Comparison of ENCODE assay signal across 11 mouse cellular contexts in the genomic region with DNA sequence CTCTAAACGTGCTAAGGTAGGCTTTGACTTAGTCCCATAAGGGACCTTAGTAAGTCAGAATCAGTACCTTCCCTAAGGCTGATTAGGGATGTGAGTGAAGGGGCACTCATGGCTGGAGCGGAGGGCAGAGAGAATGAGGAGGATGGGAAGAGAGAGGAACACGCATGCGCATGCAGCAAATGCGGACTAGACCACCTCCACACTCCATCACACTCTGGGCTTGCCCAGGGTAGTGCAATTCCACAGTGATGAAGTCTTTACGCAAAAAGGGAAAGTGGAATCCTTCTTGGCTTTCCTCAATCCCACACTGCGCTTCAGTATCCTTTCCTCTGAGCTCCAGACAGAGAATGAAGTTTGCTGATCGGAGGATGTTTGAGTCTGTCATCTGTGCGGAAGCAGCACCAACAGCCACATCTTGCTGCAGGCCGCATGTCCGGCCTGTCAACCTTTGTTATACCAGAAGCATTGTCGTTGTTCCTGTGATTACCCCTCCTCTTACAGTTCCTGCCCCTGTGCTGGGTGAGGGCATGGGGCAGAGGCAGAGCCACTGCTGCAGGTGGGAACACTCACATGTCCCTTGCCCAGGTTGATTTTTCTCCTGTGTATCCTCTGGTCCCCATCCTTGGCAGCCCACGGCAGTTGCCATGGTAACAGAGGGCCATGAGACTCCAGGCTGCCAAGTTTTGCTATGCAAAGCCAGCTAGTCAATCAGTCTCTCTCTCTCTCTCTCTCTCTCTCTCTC. TPM values are rescaled to one million over a fixed set of nuclear protein-coding genes. Genes with fewer than 3 reads are reported as not detected.
DNase-seq lines count a peak whose midpoint lies in the region; ATAC-seq and TF ChIP-seq lines count a peak whose summit lies in the region.
"Had no signal": no experiment of that assay in that cellular context is flagged by ENCODE, and none has a peak within 500 bp of the region (broad histone marks: within the 10 kb centered on the region; RNA-seq: fewer than 3 reads in every experiment).

No protein-coding gene starts in this region.

- TF ChIP-seq CTCF in liver, postnatal 0 days (IDR thresholded peaks at IDR 0.05; ENCODE audit: low read depth): no peak

- TF ChIP-seq EP300 in liver, postnatal 0 days (IDR thresholded peaks at IDR 0.05; ENCODE audit: low read depth): no peak

- 47% methylated on average over 13 of the region's 13 CpGs for WGBS in hindbrain, embryonic 16.5 days
- WGBS in midbrain, embryonic 15.5 days: 55% methylated on average over 13 of the region's 13 CpGs
- 81% methylated on average over 13 of the region's 13 CpGs for WGBS in liver, postnatal 0 days (ENCODE audit: insufficient replicate concordance)

- DNase-seq in R1 (ENCODE audit: low read depth, low spot score): peak; percentile 44
- DNase-seq in cerebellum, postnatal 10 days: peak; percentile 95
- no peak for DNase-seq in ovary, postnatal 10 days (ENCODE audit: low spot score)
- no peak for DNase-seq in liver, postnatal 0 days
- no peak for DNase-seq in adrenal gland, postnatal 10 days
- no peak for DNase-seq in gastrocnemius, adult 18-20 months (ENCODE audit: low spot score)

- H3K9ac ChIP-seq in hindbrain, embryonic 16.5 days (ENCODE audit: low read depth, low read length): peak overlapping the region; percentile 42
- peak overlapping the region; percentile 19; the same call in 1 of the 2 replicates for H3K9ac ChIP-seq in midbrain, embryonic 15.5 days
- no peak overlapping the region for H3K9ac ChIP-seq in liver, postnatal 0 days (replicated peaks)
- H3K9ac ChIP-seq: embryonic facial prominence, embryonic 12.5 days had no signal

- H3K4me3 ChIP-seq in hindbrain, embryonic 16.5 days (ENCODE audit: low read length): no peak overlapping the region
- 0 out of 2 replicates have a peak overlapping the region, but pooled peaks have one; percentile 2 for H3K4me3 ChIP-seq in midbrain, embryonic 15.5 days
- no peak overlapping the region for H3K4me3 ChIP-seq in liver, postnatal 0 days (ENCODE audit: low read depth, low read length)
- H3K4me3 ChIP-seq: embryonic facial prominence, embryonic 12.5 days had no signal

- H3K36me3 ChIP-seq in hindbrain, embryonic 16.5 days (ENCODE audit: control insufficient read depth, insufficient read depth, low read length): peaks cover 2% of the 10 kb centered on the region; the same call in 1 of the 2 replicates
- H3K36me3 ChIP-seq in midbrain, embryonic 15.5 days (replicated peaks): no peaks in the 10 kb centered on the region; the same call in 1 of the 2 replicates
- H3K36me3 ChIP-seq in liver, postnatal 0 days (replicated peaks; ENCODE audit: insufficient read depth, low read length): peaks cover 4% of the 10 kb centered on the region
- H3K36me3 ChIP-seq: embryonic facial prominence, embryonic 12.5 days had no signal

- H3K9me3 ChIP-seq in hindbrain, embryonic 16.5 days (ENCODE audit: control insufficient read depth, low read length): no peaks in the 10 kb centered on the region
- H3K9me3 ChIP-seq in midbrain, embryonic 15.5 days: no peaks in the 10 kb centered on the region
- H3K9me3 ChIP-seq in liver, postnatal 0 days (ENCODE audit: low read length): no peaks in the 10 kb centered on the region
- H3K9me3 ChIP-seq: embryonic facial prominence, embryonic 12.5 days; G1E had no signal

- ATAC-seq in hindbrain, embryonic 16.5 days: peak; percentile 89
- ATAC-seq in midbrain, embryonic 15.5 days (replicated peaks): peak; percentile 90
- no peak for ATAC-seq in liver, postnatal 0 days

- peak overlapping the region; percentile 43 for H3K4me2 ChIP-seq in hindbrain, embryonic 16.5 days (ENCODE audit: low read length)
- peak overlapping the region; percentile 35 for H3K4me2 ChIP-seq in midbrain, embryonic 15.5 days
- H3K4me2 ChIP-seq in liver, postnatal 0 days (ENCODE audit: low read depth, low read length): no peak overlapping the region
- H3K4me2 ChIP-seq: embryonic facial prominence, embryonic 12.5 days had no signal

- H3K4me1 ChIP-seq in hindbrain, embryonic 16.5 days (ENCODE audit: control insufficient read depth, insufficient read depth, low read depth, low read length): peaks cover 14% of the 10 kb centered on the region
- H3K4me1 ChIP-seq in midbrain, embryonic 15.5 days: peaks cover 21% of the 10 kb centered on the region
- H3K4me1 ChIP-seq in liver, postnatal 0 days (ENCODE audit: insufficient read depth): no peaks in the 10 kb centered on the region
- H3K4me1 ChIP-seq: embryonic facial prominence, embryonic 12.5 days had no signal

- H3K27me3 ChIP-seq in hindbrain, embryonic 16.5 days (replicated peaks; ENCODE audit: control insufficient read depth, insufficient read depth, low read length): no peaks in the 10 kb centered on the region
- no peaks in the 10 kb centered on the region for H3K27me3 ChIP-seq in midbrain, embryonic 15.5 days (replicated peaks)
- H3K27me3 ChIP-seq in liver, postnatal 0 days (ENCODE audit: insufficient read depth, low read length): no peaks in the 10 kb centered on the region
- H3K27me3 ChIP-seq: embryonic facial prominence, embryonic 12.5 days had no signal

- peak overlapping the region; percentile 84 for H3K27ac ChIP-seq in hindbrain, embryonic 16.5 days (ENCODE audit: low read depth, low read length)
- peak overlapping the region; percentile 84 for H3K27ac ChIP-seq in midbrain, embryonic 15.5 days
- H3K27ac ChIP-seq in liver, postnatal 0 days (ENCODE audit: low read depth): no peak overlapping the region
- H3K27ac ChIP-seq: embryonic facial prominence, embryonic 12.5 days had no signal

RNA-seq across cellular contexts. Expression of gene 4930524B15Rik, which starts 24.3 kb away (rescaled TPM):
- 0.22 and 0.49 TPM in 2 replicates for polyA plus RNA-seq in hindbrain, embryonic 16.5 days (2015; fragmentation: Nextera tagmentation; extraction: Ambion mirVana)
- 0.19 and 0.32 TPM in 2 replicates for polyA plus RNA-seq in midbrain, embryonic 15.5 days (2015; fragmentation: Nextera tagmentation; extraction: Ambion mirVana)
- polyA plus RNA-seq in liver, postnatal 0 days (2015; fragmentation: Nextera tagmentation; extraction: Ambion mirVana): not detected in 2 replicates
- not detected for total RNA-seq in adrenal gland, postnatal 10 days (2021)
- total RNA-seq in gastrocnemius, adult 18-20 months (2021): not detected
- total RNA-seq: G1E had no signal
- polyA plus RNA-seq: G1E; large intestine, adult 2 months had no signal

RNA-seq across cellular contexts. Expression of gene Nsg2, which starts 59.2 kb away (rescaled TPM):
- 530 and 557 TPM in 2 replicates for polyA plus RNA-seq in hindbrain, embryonic 16.5 days (2015; fragmentation: Nextera tagmentation; extraction: Ambion mirVana)
- 653 and 655 TPM in 2 replicates for polyA plus RNA-seq in midbrain, embryonic 15.5 days (2015; fragmentation: Nextera tagmentation; extraction: Ambion mirVana)
- 0.06 TPM in 1 of 2 replicates, not detected in the other for polyA plus RNA-seq in liver, postnatal 0 days (2015; fragmentation: Nextera tagmentation; extraction: Ambion mirVana)
- total RNA-seq in adrenal gland, postnatal 10 days (2021): 10 to 100 TPM; 28.7 to 37.4 TPM
- total RNA-seq in gastrocnemius, adult 18-20 months (2021): not detected
- polyA plus RNA-seq: G1E had no signal

Comparison
In these comparisons a context has a peak if more than half of its experiments do, and no peak if none do; other contexts are left out.
1. DNase-seq: peak in R1 (single experiment) and cerebellum, postnatal 10 days (2 of 2); none in ovary, postnatal 10 days (single experiment), liver, postnatal 0 days (single experiment), adrenal gland, postnatal 10 days (single experiment) and gastrocnemius, adult 18-20 months (single experiment).
2. RNA of gene Nsg2, which starts 59.2 kb away (polyA plus RNA-seq): 653 to 655 TPM in midbrain, embryonic 15.5 days and 530 to 557 TPM in hindbrain, embryonic 16.5 days; 0.06 TPM in liver, postnatal 0 days; every median in the first group is over 100 times any median in the second.